ENCODE assay signal across 23 mouse cellular contexts in the genomic region with DNA sequence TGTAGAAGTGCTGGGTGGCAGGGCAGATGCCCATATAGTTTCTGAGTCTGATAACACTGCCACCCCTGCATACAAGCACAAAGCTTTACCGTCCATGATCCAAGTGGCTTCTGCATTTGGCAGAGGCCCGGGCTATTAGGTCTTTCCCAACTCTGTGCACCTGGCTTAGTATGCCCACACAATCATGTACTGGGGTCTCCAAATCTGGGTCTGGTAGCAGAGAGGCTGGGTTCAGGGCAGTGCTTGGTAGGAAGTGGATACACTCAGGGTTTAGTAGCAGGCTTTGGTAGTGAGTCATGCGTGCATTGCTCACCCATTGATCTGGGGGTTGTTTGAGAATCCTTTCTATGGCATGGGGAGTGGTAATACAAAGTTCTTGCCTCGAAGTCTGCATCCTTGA. TPM values are rescaled to one million over a fixed set of nuclear protein-coding genes. Genes with fewer than 3 reads are reported as not detected.
A peak's percentile ranks its signal among the peaks of the same experiment; 100 is the strongest.
DNase-seq lines count a peak whose midpoint lies in the region; ATAC-seq and TF ChIP-seq lines count a peak whose summit lies in the region.
"Had no signal": no experiment of that assay in that cellular context is flagged by ENCODE, and none has a peak within 500 bp of the region (broad histone marks: within the 10 kb centered on the region; RNA-seq: fewer than 3 reads in every experiment).

No protein-coding gene starts in this region.

- H3K4me2 ChIP-seq in intestine, embryonic 14.5 days (ENCODE audit: low read length) = no peak overlapping the region
- H3K4me2 ChIP-seq in intestine, postnatal 0 days (replicated peaks; ENCODE audit: low read depth) = no peak overlapping the region
- H3K4me2 ChIP-seq in midbrain, embryonic 11.5 days = no peak overlapping the region
- H3K4me2 ChIP-seq in midbrain, embryonic 13.5 days (replicated peaks) = no peak overlapping the region
- H3K4me2 ChIP-seq: embryonic facial prominence, embryonic 12.5 days; forebrain, embryonic 13.5 days; forebrain, embryonic 15.5 days had no signal

- peaks cover 3% of the 10 kb centered on the region for H3K4me1 ChIP-seq in intestine, embryonic 14.5 days (replicated peaks; ENCODE audit: control insufficient read depth, insufficient read depth, low read length)
- H3K4me1 ChIP-seq in intestine, postnatal 0 days (replicated peaks; ENCODE audit: control insufficient read depth, insufficient read depth, low read length) = no peaks in the 10 kb centered on the region; the same call in 1 of the 2 replicates
- peaks cover 7% of the 10 kb centered on the region; the same call in 1 of the 2 replicates for H3K4me1 ChIP-seq in midbrain, embryonic 11.5 days (ENCODE audit: control insufficient read depth, insufficient read depth, low read length)
- H3K4me1 ChIP-seq in midbrain, embryonic 13.5 days (replicated peaks) = peaks cover 16% of the 10 kb centered on the region
- H3K4me1 ChIP-seq: embryonic facial prominence, embryonic 12.5 days had no signal

- no peaks in the 10 kb centered on the region for H3K27me3 ChIP-seq in intestine, embryonic 14.5 days (replicated peaks; ENCODE audit: control insufficient read depth, insufficient read depth, low read length)
- no peaks in the 10 kb centered on the region for H3K27me3 ChIP-seq in intestine, postnatal 0 days (replicated peaks; ENCODE audit: control insufficient read depth, insufficient read depth, low read length)
- H3K27me3 ChIP-seq in midbrain, embryonic 11.5 days (ENCODE audit: control insufficient read depth, insufficient read depth, low read length) = no peaks in the 10 kb centered on the region
- H3K27me3 ChIP-seq in midbrain, embryonic 13.5 days = no peaks in the 10 kb centered on the region
- H3K27me3 ChIP-seq: embryonic facial prominence, embryonic 12.5 days; forebrain, embryonic 13.5 days; forebrain, embryonic 15.5 days; Patski had no signal

- H3K9ac ChIP-seq in intestine, embryonic 14.5 days (ENCODE audit: low read length) = no peak overlapping the region
- no peak overlapping the region for H3K9ac ChIP-seq in intestine, postnatal 0 days (ENCODE audit: low read depth, low read length)
- H3K9ac ChIP-seq in midbrain, embryonic 11.5 days (ENCODE audit: low read length) = no peak overlapping the region
- no peak overlapping the region for H3K9ac ChIP-seq in midbrain, embryonic 13.5 days (replicated peaks)
- H3K9ac ChIP-seq: embryonic facial prominence, embryonic 12.5 days; forebrain, embryonic 13.5 days; forebrain, embryonic 15.5 days had no signal

- 93% methylated on average over 4 of the region's 4 CpGs for WGBS in intestine, embryonic 14.5 days
- 95% methylated on average over 4 of the region's 4 CpGs for WGBS in intestine, postnatal 0 days
- 95% methylated on average over 4 of the region's 4 CpGs for WGBS in midbrain, embryonic 11.5 days
- WGBS in midbrain, embryonic 13.5 days = over 99% methylated on average over 4 of the region's 4 CpGs

- DNase-seq in heart, adult 11 months = peak; percentile 83
- no peak for DNase-seq in heart, adult 8-10 months (ENCODE audit: low spot score)
- peak; percentile 31 for DNase-seq in intestine, embryonic 14.5 days (ENCODE audit: low spot score)
- peak; percentile 45 for DNase-seq in midbrain, embryonic 11.5 days (ENCODE audit: low spot score, missing footprints)
- DNase-seq in spleen, postnatal 14 days (ENCODE audit: low spot score in 2 of 2) = no peak
- DNase-seq: adrenal gland, adult 8-10 months; adrenal gland, postnatal 14 days; adrenal gland, postnatal 36 days; cerebellum, adult 11-12 months; cerebellum, adult 2 months; cerebellum, adult 9-10 months; cerebellum, postnatal 10 days; cerebellum, postnatal 25 days had no signal

- H3K36me3 ChIP-seq in intestine, embryonic 14.5 days (ENCODE audit: control insufficient read depth, insufficient read depth, low read length) = no peaks in the 10 kb centered on the region
- no peaks in the 10 kb centered on the region for H3K36me3 ChIP-seq in intestine, postnatal 0 days (ENCODE audit: control insufficient read depth, insufficient read depth)
- no peaks in the 10 kb centered on the region; the same call in 1 of the 2 replicates for H3K36me3 ChIP-seq in midbrain, embryonic 11.5 days (ENCODE audit: control insufficient read depth, insufficient read depth, low read length)
- peaks cover 25% of the 10 kb centered on the region for H3K36me3 ChIP-seq in midbrain, embryonic 13.5 days
- H3K36me3 ChIP-seq: G1E had no signal

- no peak overlapping the region for H3K27ac ChIP-seq in intestine, embryonic 14.5 days (ENCODE audit: low read depth)
- H3K27ac ChIP-seq in intestine, postnatal 0 days (ENCODE audit: low read depth, low read length) = no peak overlapping the region
- H3K27ac ChIP-seq in midbrain, embryonic 11.5 days (ENCODE audit: low read depth, low read length) = no peak overlapping the region
- no peak overlapping the region for H3K27ac ChIP-seq in midbrain, embryonic 13.5 days
- H3K27ac ChIP-seq: embryonic facial prominence, embryonic 10.5 days; embryonic facial prominence, embryonic 12.5 days; forebrain, embryonic 13.5 days; forebrain, embryonic 15.5 days had no signal

- TF ChIP-seq CTCF in intestine, postnatal 0 days (IDR thresholded peaks at IDR 0.05; ENCODE audit: low read depth) = no peak

- no peak for ATAC-seq in intestine, embryonic 14.5 days (replicated peaks; ENCODE audit: low FRiP score, low TSS enrichment, low read depth)
- ATAC-seq in intestine, postnatal 0 days = no peak
- ATAC-seq in midbrain, embryonic 11.5 days (ENCODE audit: low FRiP score) = no peak
- ATAC-seq in midbrain, embryonic 13.5 days = no peak
- ATAC-seq: activated CD4-positive, CD25-positive, alpha-beta regulatory T cell, adult 4 months; forebrain, embryonic 13.5 days; forebrain, embryonic 15.5 days; Patski had no signal

- H3K9me3 ChIP-seq in intestine, embryonic 14.5 days (ENCODE audit: control insufficient read depth, low read length) = peaks cover 24% of the 10 kb centered on the region
- H3K9me3 ChIP-seq in intestine, postnatal 0 days (ENCODE audit: control insufficient read depth) = 0 out of 2 replicates have a peak, but pooled peaks cover 13% of the 10 kb centered on the region
- peaks cover 25% of the 10 kb centered on the region; the same call in 1 of the 2 replicates for H3K9me3 ChIP-seq in midbrain, embryonic 11.5 days (ENCODE audit: control insufficient read depth, low read length)
- peaks cover 32% of the 10 kb centered on the region for H3K9me3 ChIP-seq in midbrain, embryonic 13.5 days

- H3K4me3 ChIP-seq in intestine, embryonic 14.5 days (ENCODE audit: low read depth, low read length) = no peak overlapping the region
- no peak overlapping the region for H3K4me3 ChIP-seq in intestine, postnatal 0 days (ENCODE audit: low read depth, low read length)
- no peak overlapping the region for H3K4me3 ChIP-seq in midbrain, embryonic 11.5 days (ENCODE audit: low read depth, low read length)
- no peak overlapping the region for H3K4me3 ChIP-seq in midbrain, embryonic 13.5 days (replicated peaks)
- H3K4me3 ChIP-seq: embryonic facial prominence, embryonic 10.5 days; embryonic facial prominence, embryonic 12.5 days; forebrain, embryonic 13.5 days; forebrain, embryonic 15.5 days had no signal

RNA-seq across cellular contexts. Expression of a gene that starts 10.2 kb away (rescaled TPM):
- 10 to 100 TPM; 12.6 to 15.3 (median 14.8) TPM for total RNA-seq in heart, adult 8-10 months (2022)
- polyA plus RNA-seq in intestine, embryonic 14.5 days (2014; fragmentation: Nextera tagmentation; extraction: Ambion mirVana) = 59.6 and 60.0 TPM in 2 replicates
- 34.8 and 35.3 TPM in 2 replicates for polyA plus RNA-seq in intestine, postnatal 0 days (2015; fragmentation: Nextera tagmentation; extraction: Ambion mirVana)
- 73.9 and 78.3 TPM in 2 replicates for polyA plus RNA-seq in midbrain, embryonic 11.5 days (2014; fragmentation: Nextera tagmentation; extraction: Ambion mirVana)
- polyA plus RNA-seq in midbrain, embryonic 13.5 days (2015; fragmentation: Nextera tagmentation; extraction: Ambion mirVana) = 73.2 and 77.3 TPM in 2 replicates

RNA-seq across cellular contexts. Expression of a gene that starts 10.4 kb away (rescaled TPM):
- 10 to 100 TPM; 28.0 to 31.5 (median 30.4) TPM for total RNA-seq in heart, adult 8-10 months (2022)
- 120 and 126 TPM in 2 replicates for polyA plus RNA-seq in intestine, embryonic 14.5 days (2014; fragmentation: Nextera tagmentation; extraction: Ambion mirVana)
- 47.5 and 50.5 TPM in 2 replicates for polyA plus RNA-seq in intestine, postnatal 0 days (2015; fragmentation: Nextera tagmentation; extraction: Ambion mirVana)
- 90.3 and 94.0 TPM in 2 replicates for polyA plus RNA-seq in midbrain, embryonic 11.5 days (2014; fragmentation: Nextera tagmentation; extraction: Ambion mirVana)
- polyA plus RNA-seq in midbrain, embryonic 13.5 days (2015; fragmentation: Nextera tagmentation; extraction: Ambion mirVana) = 62.6 and 63.1 TPM in 2 replicates

RNA-seq across cellular contexts. Expression of a gene that starts 30.3 kb away (rescaled TPM):
- total RNA-seq in heart, adult 8-10 months (2022) = 1 to 10 TPM; 2.4 to 4.9 (median 2.7) TPM
- 19.3 and 22.1 TPM in 2 replicates for polyA plus RNA-seq in intestine, embryonic 14.5 days (2014; fragmentation: Nextera tagmentation; extraction: Ambion mirVana)
- 35.3 and 40.4 TPM in 2 replicates for polyA plus RNA-seq in intestine, postnatal 0 days (2015; fragmentation: Nextera tagmentation; extraction: Ambion mirVana)
- 5.5 and 7.3 TPM in 2 replicates for polyA plus RNA-seq in midbrain, embryonic 11.5 days (2014; fragmentation: Nextera tagmentation; extraction: Ambion mirVana)
- polyA plus RNA-seq in midbrain, embryonic 13.5 days (2015; fragmentation: Nextera tagmentation; extraction: Ambion mirVana) = 6.0 and 6.2 TPM in 2 replicates
- polyA plus RNA-seq: C2C12 had no signal

Comparison
In these comparisons a context has a peak if more than half of its experiments do, and no peak if none do; other contexts are left out.
1. DNase-seq: peak in heart, adult 11 months (single experiment), intestine, embryonic 14.5 days (single experiment) and midbrain, embryonic 11.5 days (single experiment); none in heart, adult 8-10 months (single experiment) and spleen, postnatal 14 days (0 of 2).